10 mouse cellular contexts compared by ENCODE assay signal in the genomic region with DNA sequence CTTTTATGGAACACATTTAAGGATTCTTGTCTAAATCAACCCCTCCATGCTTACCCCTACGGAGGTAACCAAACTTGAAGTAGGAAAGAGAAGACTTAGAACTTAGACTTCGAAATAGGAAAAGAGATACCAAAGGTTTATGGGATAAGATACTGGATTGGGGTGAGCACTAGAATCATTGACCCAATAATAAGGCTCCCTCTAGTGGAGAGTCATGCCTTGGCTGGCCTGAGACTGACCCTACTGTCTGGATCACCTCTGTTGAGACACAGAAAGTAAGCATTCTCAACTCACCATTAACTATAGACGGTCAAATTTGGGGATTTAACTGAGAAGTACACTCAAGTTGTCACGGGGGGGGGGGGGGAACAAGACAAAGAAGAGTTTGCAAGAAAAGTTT.
DNase-seq lines count a peak whose midpoint lies in the region; ATAC-seq and TF ChIP-seq lines count a peak whose summit lies in the region.
"Had no signal": no experiment of that assay in that cellular context is flagged by ENCODE, and none has a peak within 500 bp of the region (broad histone marks: within the 10 kb centered on the region; RNA-seq: fewer than 3 reads in every experiment).

No protein-coding gene starts in this region.

- H3K4me3 ChIP-seq in heart, postnatal 0 days (ENCODE audit: low read depth, low read length) = no peak overlapping the region
- no peak overlapping the region for H3K4me3 ChIP-seq in ES-E14 (ENCODE audit: insufficient read depth in 1 of 2, low read depth in 1 of 2, low read length in 2 of 2, poor library complexity in 1 of 2, severe bottlenecking in 1 of 2)
- no peak overlapping the region for H3K4me3 ChIP-seq in thymus, adult 2 months (ENCODE audit: control insufficient read depth, insufficient read depth, low read length)
- H3K4me3 ChIP-seq: hindbrain, embryonic 15.5 days; neural tube, embryonic 13.5 days had no signal

- no peak overlapping the region for H3K27ac ChIP-seq in heart, postnatal 0 days (ENCODE audit: low read depth)
- no peak overlapping the region for H3K27ac ChIP-seq in ES-E14 (ENCODE audit: insufficient read depth, low read depth, low read length, poor library complexity, severe bottlenecking)
- H3K27ac ChIP-seq in thymus, adult 2 months (ENCODE audit: control insufficient read depth, insufficient read depth, low read length) = no peak overlapping the region
- H3K27ac ChIP-seq: hindbrain, embryonic 15.5 days; neural tube, embryonic 13.5 days had no signal

- no peaks in the 10 kb centered on the region for H3K9me3 ChIP-seq in heart, postnatal 0 days (replicated peaks; ENCODE audit: control insufficient read depth, low read length)
- H3K9me3 ChIP-seq in ES-E14 (ENCODE audit: control insufficient read depth, insufficient read depth, low read depth, low read length) = no peaks in the 10 kb centered on the region
- H3K9me3 ChIP-seq: hindbrain, embryonic 15.5 days; neural tube, embryonic 13.5 days had no signal

- no peaks in the 10 kb centered on the region for H3K27me3 ChIP-seq in heart, postnatal 0 days (ENCODE audit: control insufficient read depth, insufficient read depth, low read length)
- H3K27me3 ChIP-seq in thymus, adult 2 months (ENCODE audit: control insufficient read depth, insufficient read depth, low read length) = no peaks in the 10 kb centered on the region
- H3K27me3 ChIP-seq: hindbrain, embryonic 15.5 days; neural tube, embryonic 13.5 days had no signal

- no peak for ATAC-seq in heart, postnatal 0 days (ENCODE audit: insufficient read depth, low read depth)
- ATAC-seq in megakaryocyte progenitor cell, adult 5-6 weeks (replicated peaks; ENCODE audit: poor library complexity) = peak; percentile 81
- no peak for ATAC-seq in erythroid progenitor cell, adult 5-6 weeks (replicated peaks; ENCODE audit: low FRiP score, poor library complexity, severe bottlenecking)

- 27% methylated on average over 4 of the region's 4 CpGs for WGBS in heart, postnatal 0 days
- WGBS in thymus, adult 2 months = 41% methylated on average over 4 of the region's 4 CpGs

- H3K4me2 ChIP-seq in heart, postnatal 0 days (ENCODE audit: low read depth, low read length) = no peak overlapping the region
- H3K4me2 ChIP-seq: hindbrain, embryonic 15.5 days; neural tube, embryonic 13.5 days had no signal

- no peak for TF ChIP-seq EP300 in heart, postnatal 0 days (IDR thresholded peaks at IDR 0.05; ENCODE audit: low read depth)

- H3K36me3 ChIP-seq in heart, postnatal 0 days (replicated peaks; ENCODE audit: control insufficient read depth, insufficient read depth, low read length) = no peaks in the 10 kb centered on the region
- no peaks in the 10 kb centered on the region for H3K36me3 ChIP-seq in ES-E14 (ENCODE audit: control insufficient read depth, insufficient read depth, low read length, poor library complexity, severe bottlenecking)
- no peaks in the 10 kb centered on the region for H3K36me3 ChIP-seq in thymus, adult 2 months (ENCODE audit: control insufficient read depth, insufficient read depth, low read length)
- H3K36me3 ChIP-seq: hindbrain, embryonic 15.5 days; neural tube, embryonic 13.5 days had no signal

- intact Hi-C loops in heart, postnatal 25 days (cut with DNase I) = loop anchor here (2.0 to 10.0 kb wide), 2 partner anchors 219 to 231 kb away; no protein-coding TSS in a partner anchor
- intact Hi-C loops in heart, postnatal 14 days (cut with DNase I) = loop anchor here (1.0 kb wide), 1 partner anchor 218 kb away; no protein-coding TSS in a partner anchor

- H3K4me1 ChIP-seq in heart, postnatal 0 days (ENCODE audit: control insufficient read depth, insufficient read depth) = no peaks in the 10 kb centered on the region
- H3K4me1 ChIP-seq in ES-E14 (ENCODE audit: control insufficient read depth in 2 of 2, insufficient read depth in 2 of 2, low read length in 2 of 2, poor library complexity in 1 of 2) = no peaks in the 10 kb centered on the region
- no peaks in the 10 kb centered on the region for H3K4me1 ChIP-seq in thymus, adult 2 months (replicated peaks; ENCODE audit: control insufficient read depth, insufficient read depth, low read length)

- no peak for TF ChIP-seq POLR2A in thymus, adult 2 months (IDR thresholded peaks at IDR 0.05; ENCODE audit: control insufficient read depth, extremely low read depth, insufficient read depth, low read length, poor library complexity)

- H3K9ac ChIP-seq in heart, postnatal 0 days (replicated peaks; ENCODE audit: low read depth, low read length) = no peak overlapping the region
- H3K9ac ChIP-seq in ES-E14 (ENCODE audit: insufficient read depth, low read depth, low read length, poor library complexity, severe bottlenecking) = no peak overlapping the region
- H3K9ac ChIP-seq: hindbrain, embryonic 15.5 days; neural tube, embryonic 13.5 days had no signal

- no peak for DNase-seq in heart, postnatal 0 days (ENCODE audit: low spot score)
- no peak for DNase-seq in heart, postnatal 25 days (ENCODE audit: low spot score)
- DNase-seq in ES-E14 (ENCODE audit: low read depth, low spot score) = peak; percentile 6
- peak; percentile 63 to 64 for DNase-seq in cerebellum, adult 18-20 months
- peak; percentile 7 to 40 for DNase-seq in heart, postnatal 14 days
- no peak for DNase-seq in thymus, adult 2 months

- TF ChIP-seq CTCF in heart, postnatal 0 days (IDR thresholded peaks at IDR 0.05; ENCODE audit: low read depth) = peak; percentile 71
- TF ChIP-seq CTCF in thymus, adult 2 months (IDR thresholded peaks at IDR 0.05; ENCODE audit: borderline replicate concordance, control insufficient read depth, extremely low read depth, insufficient read depth, low read length, poor library complexity) = no peak

- in situ Hi-C loops in ES-E14 (cut with MboI; ENCODE audit: low sequenced_read_pairs in 2 of 2, unreplicated experiment in 2 of 2) = loop anchor here in 1 of 2 experiments (10.0 kb wide), 1 partner anchor 219 kb away; no protein-coding TSS in a partner anchor

TF ChIP-seq in ES-E14, 5 proteins besides CTCF, POLR2A, EP300 and RAD21:
- TF ChIP-seq ZC3H11A (IDR thresholded peaks at IDR 0.05; ENCODE audit: borderline replicate concordance, low read depth, low read length) = no peak
- TF ChIP-seq HCFC1 (IDR thresholded peaks at IDR 0.05; ENCODE audit: borderline replicate concordance, insufficient read depth, low read length) = no peak
- no peak for TF ChIP-seq CHD2 (IDR thresholded peaks at IDR 0.05; ENCODE audit: low read depth, low read length)
- TF ChIP-seq ZNF384 (IDR thresholded peaks at IDR 0.05; ENCODE audit: low read depth, low read length) = no peak
- no peak for TF ChIP-seq MAFK (IDR thresholded peaks at IDR 0.05; ENCODE audit: insufficient read depth, low read depth, low read length)

Comparison
In these comparisons a context has a peak if more than half of its experiments do, and no peak if none do; other contexts are left out.
1. DNase-seq: peak in ES-E14 (single experiment), cerebellum, adult 18-20 months (2 of 2) and heart, postnatal 14 days (2 of 2); none in heart, postnatal 0 days (single experiment), heart, postnatal 25 days (single experiment) and thymus, adult 2 months (single experiment).